Mouse (Mus musculus) embryonic facial prominence, embryonic 14.5 days (tissue): ENCODE data around the gene 1500009C09Rik. TPM values are rescaled to one million over a fixed set of nuclear protein-coding genes. Genes with fewer than 3 reads are reported as not detected.
A peak's percentile ranks its signal among the peaks of the same experiment; 100 is the strongest.

Experiments
- ATAC-seq: fragments of 200-750 bp; cut with Nextera tagmentation; 2 replicates; pipeline ENCODE4 v1.8.0; 2017; ENCODE audit warnings: low read depth, moderate number of reproducible peaks, moderate TSS enrichment
- DNase-seq: peaks from one replicate; pipeline ENCODE4 v3.0.0-alpha.2; 2015; ENCODE audit warnings: low spot score
- H3K27ac ChIP-seq: fragments of 300-500 bp; sonication (generic); replicated peaks from 2 replicates; pipeline ENCODE4 v1.5.1; 2014; ENCODE audit warnings: low read depth, mild to moderate bottlenecking, low read length, moderate library complexity
- H3K27me3 ChIP-seq: fragments of 300-500 bp; sonication (generic); replicated peaks from 2 replicates; pipeline ENCODE4 v1.6.1; 2014; ENCODE audit warnings: low read length; ENCODE audit not compliant: control insufficient read depth, insufficient read depth
- H3K36me3 ChIP-seq: fragments of 300-500 bp; sonication (generic); 2 replicates; pipeline ENCODE4 v1.6.1; 2014; ENCODE audit warnings: low read length, mixed read lengths; ENCODE audit not compliant: control insufficient read depth, insufficient read depth
- H3K4me1 ChIP-seq: fragments of 300-500 bp; sonication (generic); 2 replicates; pipeline ENCODE4 v1.6.1; 2014; ENCODE audit warnings: antibody characterized with exemption, low read length; ENCODE audit not compliant: control insufficient read depth, insufficient read depth
- H3K4me2 ChIP-seq: fragments of 300-500 bp; sonication (generic); 2 replicates; pipeline ENCODE4 v1.6.1; 2014; ENCODE audit warnings: low read depth, mild to moderate bottlenecking, low read length, moderate library complexity, mixed read lengths
- H3K4me3 ChIP-seq: fragments of 300-500 bp; sonication (generic); 2 replicates; pipeline ENCODE4 v1.5.1; 2014; ENCODE audit warnings: low read depth, mild to moderate bottlenecking, low read length
- H3K9ac ChIP-seq: fragments of 300-500 bp; sonication (generic); 2 replicates; pipeline ENCODE4 v1.6.1; 2014; ENCODE audit warnings: low read depth, mild to moderate bottlenecking, low read length, moderate library complexity, mixed read lengths
- H3K9me3 ChIP-seq: fragments of 300-500 bp; sonication (generic); 2 replicates; pipeline ENCODE4 v1.6.1; 2016; ENCODE audit warnings: low read length; ENCODE audit not compliant: control insufficient read depth
- WGBS: fragments of 180-500 bp; shearing (Covaris S2); extraction: QIAGEN DNeasy Blood & Tissue Kit; methylation state at CpG from one replicate; pipeline ENCODE4 v1.1.7; 2014; 5-methylcytosine and 5-hydroxymethylcytosine counted together
- polyA plus RNA-seq: library from polyadenylated mRNA; unstranded; fragments of >200 nt; fragmentation: Nextera tagmentation; extraction: Ambion mirVana; gene quantifications from 2 replicates; pipeline ENCODE4 v1.2.1, GENCODE M21; 2014

The 1500009C09Rik gene
- polyA plus RNA-seq, 1 experiment from 2014 or later, result 0.25 TPM

DNA sequence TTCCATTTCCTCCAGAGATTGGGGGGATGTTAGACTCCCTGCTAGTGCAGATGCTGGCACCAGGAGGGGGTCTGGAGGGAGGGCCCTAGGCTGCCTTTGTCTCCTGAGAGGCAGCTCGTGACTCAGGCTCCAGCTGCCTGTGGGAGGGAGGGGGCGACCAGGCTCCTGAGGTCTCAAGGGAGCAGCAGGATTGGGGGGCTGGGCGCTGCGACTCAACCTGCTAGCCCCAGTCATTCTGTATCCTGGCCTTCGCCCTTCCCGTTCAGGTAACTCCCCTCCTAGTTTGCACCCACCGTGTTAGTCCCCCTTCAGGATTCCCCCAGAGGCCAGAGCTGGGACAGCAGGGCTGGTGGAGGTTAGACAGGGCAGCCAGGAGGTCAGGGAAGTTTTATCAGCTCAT is 35.2 kb upstream of the 1500009C09Rik start:
- H3K4me1 ChIP-seq, result 0 out of 2 replicates have a peak, but pooled peaks cover 3% of the 10 kb centered on the region
- ATAC-seq (no peak), DNase-seq (no peak)
- no peak overlapping the region for H3K4me2 ChIP-seq
- H3K9ac ChIP-seq, result no peak overlapping the region
- peaks cover 51% of the 10 kb centered on the region for H3K27me3 ChIP-seq
- WGBS, result 15% methylated on average over 5 of the region's 7 CpGs
- no peak overlapping the region for H3K4me3 ChIP-seq
- no peaks in the 10 kb centered on the region for H3K9me3 ChIP-seq
- H3K27ac ChIP-seq, result no peak overlapping the region
- no peaks in the 10 kb centered on the region for H3K36me3 ChIP-seq

DNA sequence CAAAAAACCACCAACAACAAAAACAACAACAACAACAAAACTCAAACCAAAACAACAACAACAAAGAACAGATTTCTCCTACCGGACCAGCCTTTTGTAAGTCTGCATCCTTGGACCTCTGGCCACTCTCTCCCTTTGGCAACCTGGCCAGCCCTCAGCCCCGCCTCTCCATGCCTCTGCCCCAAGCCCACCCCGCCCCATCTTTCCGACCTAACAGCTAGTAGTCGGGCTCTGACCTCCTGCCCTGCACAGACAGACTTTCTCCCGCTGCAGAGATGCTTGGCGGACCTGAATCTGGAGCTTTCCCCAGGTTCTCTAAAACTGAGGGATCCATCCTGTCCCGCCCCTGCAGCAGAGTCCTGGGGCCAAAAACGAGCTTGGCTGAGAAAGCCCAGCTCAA is 34.2 kb upstream of the 1500009C09Rik start:
- ATAC-seq, result no peak

GRCm38 (mm10) chr15:82218778-82219666 is 33.2 kb upstream of the 1500009C09Rik start:
- no peak overlapping the region for H3K4me3 ChIP-seq
- no peak overlapping the region for H3K4me2 ChIP-seq
- 74% methylated on average over 26 of the region's 26 CpGs for WGBS
- no peak overlapping the region for H3K9ac ChIP-seq
- peaks cover 43% of the 10 kb centered on the region for H3K27me3 ChIP-seq
- DNase-seq (no peak), ATAC-seq (no peak)
- H3K36me3 ChIP-seq, result no peaks in the 10 kb centered on the region
- no peaks in the 10 kb centered on the region for H3K9me3 ChIP-seq
- H3K4me1 ChIP-seq, result 0 out of 2 replicates have a peak, but pooled peaks cover 3% of the 10 kb centered on the region
- no peak overlapping the region for H3K27ac ChIP-seq

More for the DNA sequence above, 34.2 kb upstream of the 1500009C09Rik start:
- Histone ChIP-seq H3K4me1 (0 out of 2 replicates have a peak, but pooled peaks cover 3% of the 10 kb centered on the region), H3K27me3 (peaks cover 43% of the 10 kb centered on the region), H3K9ac (no peak overlapping the region), H3K27ac (no peak overlapping the region), H3K36me3 (no peaks in the 10 kb centered on the region), H3K9me3 (no peaks in the 10 kb centered on the region), H3K4me3 (no peak overlapping the region), H3K4me2 (no peak overlapping the region)
- WGBS, result 35% methylated on average over 9 of the region's 9 CpGs
- no peak for DNase-seq

GRCm38 (mm10) chr15:82220003-82220675 is 32.1 kb upstream of the 1500009C09Rik start:
- peaks cover 8% of the 10 kb centered on the region; the same call in 1 of the 2 replicates for H3K4me1 ChIP-seq
- H3K27me3 ChIP-seq, result peaks cover 44% of the 10 kb centered on the region
- no peaks in the 10 kb centered on the region for H3K9me3 ChIP-seq
- no peak overlapping the region for H3K9ac ChIP-seq
- H3K27ac ChIP-seq, result no peak overlapping the region
- no peak overlapping the region for H3K4me3 ChIP-seq
- DNase-seq, result no peak
- ATAC-seq, result no peak
- 59% methylated on average over 11 of the region's 12 CpGs for WGBS
- no peaks in the 10 kb centered on the region for H3K36me3 ChIP-seq
- H3K4me2 ChIP-seq, result no peak overlapping the region

DNA sequence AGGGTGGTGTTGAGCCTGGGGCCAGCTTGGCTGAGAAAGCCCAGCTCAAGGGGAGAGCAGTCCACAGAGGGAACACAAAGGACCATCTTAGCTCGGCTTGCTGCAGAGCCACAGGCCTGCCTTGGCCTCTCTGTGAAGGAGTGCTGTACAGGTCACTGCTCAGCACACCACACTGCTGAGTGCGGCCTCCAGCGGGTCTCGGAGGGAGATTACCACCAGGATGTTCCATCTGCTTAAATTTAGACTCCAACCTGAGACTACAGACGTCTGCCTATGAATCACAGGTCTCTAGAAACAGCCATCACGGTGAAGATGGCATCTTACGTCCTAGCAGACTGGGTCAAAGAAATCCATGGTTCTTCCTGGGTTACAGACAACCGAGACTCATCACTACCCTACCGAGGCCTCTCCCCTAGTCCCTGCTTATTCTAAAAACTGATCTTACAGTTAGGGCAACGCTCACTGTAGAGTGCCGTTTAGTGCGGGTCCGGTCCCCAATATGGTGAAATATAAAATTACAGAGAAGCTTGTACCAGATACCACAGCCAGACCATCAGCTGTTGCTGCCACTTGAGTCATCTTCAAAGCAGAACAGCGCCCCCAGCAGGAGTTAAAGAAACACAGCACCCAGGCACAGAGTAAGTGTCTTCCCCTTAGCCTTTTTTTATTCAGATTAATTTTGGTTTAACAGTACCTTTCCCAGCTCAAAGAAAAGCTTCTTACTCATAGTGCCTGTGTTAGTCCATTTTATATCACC is 30.9 kb upstream of the 1500009C09Rik start:
- Histone ChIP-seq H3K4me2 (no peak overlapping the region), H3K36me3 (no peaks in the 10 kb centered on the region), H3K9ac (no peak overlapping the region), H3K9me3 (no peaks in the 10 kb centered on the region), H3K4me1 (peaks cover 5% of the 10 kb centered on the region; the same call in 1 of the 2 replicates), H3K4me3 (no peak overlapping the region), H3K27ac (no peak overlapping the region), H3K27me3 (peaks cover 35% of the 10 kb centered on the region)
- WGBS, result 57% methylated on average over 14 of the region's 14 CpGs
- ATAC-seq (no peak), DNase-seq (no peak)

GRCm38 (mm10) chr15:82223251-82223650 is 28.9 kb upstream of the 1500009C09Rik start:
- Histone ChIP-seq H3K4me1 (peaks cover 5% of the 10 kb centered on the region; the same call in 1 of the 2 replicates), H3K36me3 (no peaks in the 10 kb centered on the region), H3K9me3 (no peaks in the 10 kb centered on the region), H3K9ac (no peak overlapping the region), H3K4me3 (no peak overlapping the region), H3K4me2 (no peak overlapping the region), H3K27ac (no peak overlapping the region), H3K27me3 (peaks cover 25% of the 10 kb centered on the region)
- 55% methylated on average over 4 of the region's 7 CpGs for WGBS
- DNase-seq (no peak), ATAC-seq (no peak)

DNA sequence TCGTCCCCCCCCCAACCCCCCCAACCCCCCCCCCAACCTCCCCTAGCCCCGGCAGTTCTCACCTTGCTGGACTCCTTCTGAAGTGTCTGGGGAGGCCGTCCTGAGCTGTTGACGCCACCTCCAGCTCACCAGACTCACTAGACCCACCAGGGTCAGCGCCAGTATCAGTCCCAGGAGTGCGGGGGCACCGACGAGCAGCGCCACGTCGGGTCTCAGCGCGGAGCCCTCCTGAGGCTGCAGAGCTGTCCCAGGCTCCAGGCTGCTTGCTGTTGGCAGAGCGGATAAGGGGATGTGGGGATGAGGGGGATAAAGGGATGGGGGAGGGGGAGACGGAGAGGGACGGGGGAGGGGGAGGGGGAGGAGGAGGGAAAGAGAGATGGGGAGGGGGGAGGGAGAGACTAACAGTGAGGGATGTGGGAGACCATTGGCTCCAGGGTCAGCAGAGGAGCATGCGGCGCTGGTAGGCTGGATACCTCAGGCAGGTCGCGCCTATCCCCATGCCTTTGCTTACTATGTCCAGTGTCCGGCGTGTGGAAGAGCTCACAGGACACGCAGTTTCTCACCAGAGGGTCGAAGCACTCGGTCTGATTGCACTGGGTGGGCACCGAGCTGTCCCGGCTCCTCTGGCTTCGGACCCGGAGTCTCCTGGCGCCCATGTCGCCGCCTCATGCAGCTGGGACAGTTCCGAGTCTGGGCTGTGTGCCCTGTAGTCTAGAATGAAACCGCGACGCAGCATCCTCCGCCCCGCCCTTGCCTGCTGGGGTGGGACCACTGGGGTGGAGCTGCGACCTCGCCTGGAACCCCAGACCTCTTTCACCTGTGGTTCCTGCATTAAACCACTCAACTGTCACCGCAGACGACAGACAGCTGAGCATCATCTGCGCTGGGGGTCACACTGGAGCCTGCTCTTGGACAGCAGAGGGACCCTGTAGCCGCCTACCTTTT is 28.3 kb upstream of the 1500009C09Rik start, which contains the start of gene Tnfrsf13c:
Gene Tnfrsf13c, minus strand, starts transcription at position 713 of the 945 bp plus-strand sequence.
- Histone ChIP-seq H3K36me3 (no peaks in the 10 kb centered on the region), H3K27ac (no peak within 1 kb of the TSS), H3K9me3 (no peaks in the 10 kb centered on the region), H3K4me3 (peak within 1 kb of the TSS; percentile 36), H3K9ac (peak within 1 kb of the TSS; percentile 48), H3K4me1 (peaks cover 5% of the 10 kb centered on the region; the same call in 1 of the 2 replicates), H3K4me2 (peak within 1 kb of the TSS; percentile 64), H3K27me3 (peaks cover 25% of the 10 kb centered on the region)
- DNase-seq (peak; percentile 48), ATAC-seq (peak; percentile 24; the same call in 1 of the 2 replicates)
- 3% methylated on average over 32 of the region's 44 CpGs for WGBS
